Mouse (Mus musculus): ENCODE measurements around the gene Nol4l. TPM values are rescaled to one million over a fixed set of nuclear protein-coding genes. Genes with fewer than 3 reads are reported as not detected.

Gene Nol4l
- polyA plus RNA-seq, 1 experiment from 2014 or later: 10.3 TPM

DNA sequence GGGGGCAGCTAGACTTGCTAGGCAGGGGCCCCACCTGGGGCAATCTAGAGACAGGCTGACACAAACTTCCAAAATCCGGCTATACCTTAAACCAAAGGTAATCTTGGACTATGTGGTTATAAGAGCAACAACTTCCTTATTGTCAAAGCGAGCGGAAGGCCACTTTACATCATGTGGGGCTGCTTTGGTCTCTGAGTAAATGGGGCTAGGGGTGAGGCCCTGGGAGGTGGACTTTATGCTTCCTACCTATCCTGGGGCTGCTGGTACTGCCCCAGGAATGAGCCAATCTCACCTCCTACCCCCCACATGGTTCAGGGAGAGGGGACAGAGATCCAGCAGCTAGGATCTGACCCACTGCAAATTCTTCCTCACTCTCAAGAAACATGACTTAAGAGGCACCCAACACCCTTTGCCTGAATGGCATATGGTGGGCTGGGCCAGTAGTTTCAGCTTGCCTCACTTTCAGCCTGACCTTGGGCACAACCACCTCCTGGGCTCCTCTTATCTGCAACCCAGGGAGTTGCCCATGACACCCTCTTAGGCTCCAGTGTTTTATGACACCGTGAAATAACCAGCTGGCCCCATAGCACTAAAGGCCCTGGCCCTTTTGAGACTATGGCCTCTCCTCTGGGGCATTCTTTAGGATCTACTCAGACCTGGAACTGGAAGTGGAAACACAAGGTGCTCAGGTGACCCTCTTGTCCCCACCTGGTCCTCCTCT lies 104.5 kb downstream of the Nol4l start:
- Histone ChIP-seq H3K27ac (replicated peaks) (no peak overlapping the region), H3K27me3 (no peaks in the 10 kb centered on the region), H3K4me2 (replicated peaks) (no peak overlapping the region), H3K4me3 (replicated peaks) (no peak overlapping the region), H3K9ac (no peak overlapping the region), H3K9me3 (replicated peaks) (no peaks in the 10 kb centered on the region), H3K4me1 (peaks cover 29% of the 10 kb centered on the region; the same call in 1 of the 2 replicates), H3K36me3 (peaks cover 20% of the 10 kb centered on the region)
- ATAC-seq (ENCODE audit: insufficient number of reproducible peaks, low FRiP score, low TSS enrichment, low read depth): no peak
- 81% methylated on average over 4 of the region's 4 CpGs for WGBS

DNA sequence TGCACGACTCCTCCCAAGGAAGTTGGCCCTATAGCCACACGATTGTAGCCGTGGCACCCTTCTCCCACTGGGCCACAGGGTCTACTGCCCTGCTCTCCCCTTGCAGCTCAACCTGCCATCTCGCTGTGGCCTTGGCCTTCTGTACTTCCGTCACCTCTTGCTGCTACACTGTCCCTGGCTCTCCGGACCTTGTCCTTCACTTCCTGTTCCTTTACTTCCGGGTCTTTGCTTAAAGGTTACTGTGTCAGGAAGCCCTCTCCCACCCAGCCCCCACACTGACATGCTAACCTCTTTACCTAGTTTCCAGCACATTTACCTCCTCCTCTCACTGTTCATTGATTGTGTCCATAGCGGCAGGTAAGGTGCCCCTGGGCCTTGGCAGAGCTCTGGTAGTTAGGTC lies 105.2 kb downstream of the Nol4l start:
- Histone ChIP-seq H3K4me3 (replicated peaks) (no peak overlapping the region), H3K9me3 (replicated peaks) (no peaks in the 10 kb centered on the region), H3K36me3 (peaks cover 24% of the 10 kb centered on the region), H3K27ac (replicated peaks) (no peak overlapping the region), H3K4me1 (peaks cover 29% of the 10 kb centered on the region; the same call in 1 of the 2 replicates), H3K9ac (no peak overlapping the region), H3K4me2 (replicated peaks) (no peak overlapping the region), H3K27me3 (no peaks in the 10 kb centered on the region)
- ATAC-seq (ENCODE audit: insufficient number of reproducible peaks, low FRiP score, low TSS enrichment, low read depth): no peak
- WGBS: 84% methylated on average over 8 of the region's 8 CpGs

DNA sequence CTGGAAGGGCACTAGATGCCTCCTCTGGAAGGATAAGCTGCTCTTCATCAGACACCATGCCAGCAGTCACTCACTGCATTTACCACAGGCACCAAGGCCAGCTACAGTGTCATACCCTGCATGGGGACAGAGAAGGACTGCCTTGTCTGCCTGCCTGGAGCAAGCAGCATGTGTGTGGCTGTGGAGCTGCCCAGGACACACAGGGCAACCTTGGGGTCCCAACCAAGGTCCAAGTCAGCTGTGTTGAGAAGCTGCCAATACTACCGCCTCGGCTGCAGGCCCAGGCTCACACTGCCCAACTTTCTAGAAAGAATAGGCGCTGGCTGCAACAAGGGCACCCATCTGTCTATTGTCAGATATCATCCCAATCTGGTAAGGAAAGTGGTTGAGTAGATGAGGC lies 106.7 kb downstream of the Nol4l start:
- peaks cover 35% of the 10 kb centered on the region for H3K36me3 ChIP-seq
- no peak overlapping the region for H3K9ac ChIP-seq
- H3K27me3 ChIP-seq: no peaks in the 10 kb centered on the region
- H3K27ac ChIP-seq (replicated peaks): no peak overlapping the region
- no peaks in the 10 kb centered on the region for H3K9me3 ChIP-seq (replicated peaks)
- H3K4me2 ChIP-seq (replicated peaks): no peak overlapping the region
- ATAC-seq (ENCODE audit: insufficient number of reproducible peaks, low FRiP score, low TSS enrichment, low read depth): no peak
- H3K4me3 ChIP-seq (replicated peaks): no peak overlapping the region
- H3K4me1 ChIP-seq: peaks cover 29% of the 10 kb centered on the region; the same call in 1 of the 2 replicates
- 90% methylated on average over 3 of the region's 3 CpGs for WGBS

DNA sequence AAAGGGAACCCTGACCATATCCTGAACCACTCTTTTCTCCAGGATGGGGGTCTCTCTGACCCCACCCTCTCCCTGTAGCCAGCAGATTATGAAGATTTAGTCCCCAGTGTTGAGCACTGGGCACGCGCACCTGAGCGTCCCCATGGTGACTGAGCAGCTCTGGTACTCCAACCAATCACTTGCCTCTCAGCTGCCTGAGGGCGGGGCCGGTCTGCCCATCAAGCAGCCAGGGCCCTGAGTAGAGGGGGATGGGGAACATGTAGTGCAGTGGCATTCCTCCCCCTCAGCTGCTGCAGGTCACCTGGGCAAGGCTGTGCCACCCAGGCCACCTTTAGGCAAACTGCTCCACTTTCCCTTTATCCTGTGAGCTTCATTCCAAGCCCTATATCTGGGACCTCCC lies 107.7 kb downstream of the Nol4l start:
- Histone ChIP-seq H3K9ac (no peak overlapping the region), H3K27ac (replicated peaks) (no peak overlapping the region), H3K36me3 (peaks cover 45% of the 10 kb centered on the region), H3K4me1 (peaks cover 27% of the 10 kb centered on the region; the same call in 1 of the 2 replicates), H3K27me3 (no peaks in the 10 kb centered on the region), H3K9me3 (replicated peaks) (no peaks in the 10 kb centered on the region), H3K4me2 (replicated peaks) (no peak overlapping the region), H3K4me3 (replicated peaks) (no peak overlapping the region)
- ATAC-seq (ENCODE audit: insufficient number of reproducible peaks, low FRiP score, low TSS enrichment, low read depth): no peak; the same call in 1 of the 2 replicates
- 29% methylated on average over 5 of the region's 5 CpGs for WGBS

DNA sequence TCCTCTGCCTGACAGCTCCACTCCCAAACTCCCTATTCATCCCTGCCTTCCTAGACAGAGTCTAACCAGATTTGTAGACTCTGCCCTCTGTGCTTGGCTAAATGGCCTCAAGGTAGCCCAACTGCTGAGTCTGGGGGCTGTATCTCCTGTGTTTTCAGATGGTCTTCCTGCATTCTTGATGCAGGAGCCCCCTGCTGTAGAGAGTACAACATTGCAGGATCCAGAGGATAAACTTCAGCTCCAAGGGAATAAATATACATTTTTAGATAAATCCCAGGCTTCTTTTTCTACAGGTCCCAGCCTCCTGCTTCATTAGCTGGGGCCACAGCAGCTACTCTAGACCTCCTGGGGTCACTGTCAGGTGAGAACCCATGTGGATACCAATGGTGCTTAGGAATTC lies 108.5 kb downstream of the Nol4l start:
- H3K4me2 ChIP-seq (replicated peaks): no peak overlapping the region
- ATAC-seq (ENCODE audit: insufficient number of reproducible peaks, low FRiP score, low TSS enrichment, low read depth): no peak
- no peaks in the 10 kb centered on the region for H3K9me3 ChIP-seq (replicated peaks)
- H3K27ac ChIP-seq (replicated peaks): no peak overlapping the region
- no peaks in the 10 kb centered on the region for H3K27me3 ChIP-seq
- peaks cover 53% of the 10 kb centered on the region for H3K36me3 ChIP-seq
- H3K4me3 ChIP-seq (replicated peaks): no peak overlapping the region
- peaks cover 23% of the 10 kb centered on the region; the same call in 1 of the 2 replicates for H3K4me1 ChIP-seq
- H3K9ac ChIP-seq: no peak overlapping the region

DNA sequence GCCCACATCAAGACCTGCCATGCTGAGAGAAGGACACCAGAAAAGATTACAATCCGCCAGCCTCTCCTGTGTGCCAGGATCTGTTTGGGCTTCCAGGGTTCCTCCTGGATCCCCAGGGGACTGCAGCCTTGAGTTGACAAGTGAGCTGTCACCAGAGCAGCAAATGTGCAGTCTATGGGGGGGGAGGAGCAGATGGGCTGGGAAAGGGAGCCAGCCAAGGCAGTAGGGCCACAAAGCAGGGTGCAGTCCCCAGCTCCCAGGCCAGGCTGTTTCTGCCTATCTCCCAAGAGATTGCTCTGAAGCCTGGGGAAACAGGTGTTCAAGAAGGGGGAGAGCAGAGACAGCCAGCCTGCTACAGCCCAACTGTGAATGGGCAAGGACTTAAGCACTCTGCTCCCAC lies 111.4 kb downstream of the Nol4l start:
- 83% methylated on average over 1 of the region's 1 CpGs for WGBS
- ATAC-seq (ENCODE audit: insufficient number of reproducible peaks, low FRiP score, low TSS enrichment, low read depth): no peak; the same call in 1 of the 2 replicates
- peaks cover 59% of the 10 kb centered on the region for H3K36me3 ChIP-seq

DNA sequence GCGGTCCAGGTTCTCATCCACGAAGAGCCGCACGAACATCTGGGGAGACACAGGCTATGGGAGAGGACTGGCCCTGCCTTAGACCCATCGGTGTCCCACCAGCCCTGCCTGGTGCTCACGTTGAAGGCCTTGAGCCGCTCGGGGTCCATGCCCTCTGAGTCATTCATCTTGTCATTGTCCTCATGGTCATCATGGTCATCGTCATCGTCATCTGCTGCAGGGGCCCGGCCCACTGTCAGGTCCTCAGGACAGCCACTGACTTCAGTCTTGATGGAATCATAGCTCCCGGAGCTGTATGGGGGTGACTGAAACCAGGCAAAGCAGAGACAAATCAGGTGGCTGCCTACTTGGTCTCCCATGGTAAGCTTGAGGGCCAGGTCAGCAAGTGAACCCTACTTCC lies 111.9 kb downstream of the Nol4l start:
- WGBS: 93% methylated on average over 12 of the region's 12 CpGs
- ATAC-seq (ENCODE audit: insufficient number of reproducible peaks, low FRiP score, low TSS enrichment, low read depth): no peak
- Histone ChIP-seq H3K9ac (no peak overlapping the region), H3K27me3 (no peaks in the 10 kb centered on the region), H3K4me2 (replicated peaks) (no peak overlapping the region), H3K36me3 (peaks cover 59% of the 10 kb centered on the region), H3K4me3 (replicated peaks) (no peak overlapping the region), H3K4me1 (0 out of 2 replicates have a peak, but pooled peaks cover under 1% of the 10 kb centered on the region), H3K27ac (replicated peaks) (no peak overlapping the region), H3K9me3 (replicated peaks) (no peaks in the 10 kb centered on the region)

More for the DNA sequence above, 111.4 kb downstream of the Nol4l start:
- Histone ChIP-seq H3K9ac (no peak overlapping the region), H3K27ac (replicated peaks) (no peak overlapping the region), H3K27me3 (no peaks in the 10 kb centered on the region), H3K4me3 (replicated peaks) (no peak overlapping the region), H3K4me1 (0 out of 2 replicates have a peak, but pooled peaks cover 5% of the 10 kb centered on the region), H3K9me3 (replicated peaks) (no peaks in the 10 kb centered on the region), H3K4me2 (replicated peaks) (no peak overlapping the region)

DNA sequence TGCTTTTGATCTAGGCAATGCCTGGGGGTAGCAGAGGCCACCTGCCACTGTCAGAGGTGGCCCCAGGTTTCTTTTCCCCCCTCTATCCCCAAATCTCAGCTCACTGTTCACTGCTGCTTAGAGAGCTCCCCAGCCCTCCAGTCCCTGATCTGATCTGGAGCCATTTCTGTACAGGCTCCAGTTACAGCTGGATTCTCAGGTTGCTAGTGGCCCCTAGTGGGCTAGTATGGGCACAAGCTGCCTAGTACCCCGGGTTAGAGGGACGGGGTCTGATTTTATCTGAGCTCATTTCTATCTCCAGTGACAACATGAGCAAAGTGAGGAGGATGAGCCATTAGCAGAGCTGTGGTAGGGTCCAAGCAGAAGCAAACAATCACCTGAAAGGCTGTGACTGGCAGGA lies 115.2 kb downstream of the Nol4l start:
- Histone ChIP-seq H3K4me2 (replicated peaks) (no peak overlapping the region), H3K4me1 (no peaks in the 10 kb centered on the region), H3K9ac (no peak overlapping the region), H3K27ac (replicated peaks) (no peak overlapping the region), H3K27me3 (no peaks in the 10 kb centered on the region), H3K9me3 (replicated peaks) (no peaks in the 10 kb centered on the region), H3K36me3 (peaks cover 77% of the 10 kb centered on the region), H3K4me3 (replicated peaks) (no peak overlapping the region)
- ATAC-seq (ENCODE audit: insufficient number of reproducible peaks, low FRiP score, low TSS enrichment, low read depth): no peak
- 16% methylated on average over 2 of the region's 2 CpGs for WGBS

DNA sequence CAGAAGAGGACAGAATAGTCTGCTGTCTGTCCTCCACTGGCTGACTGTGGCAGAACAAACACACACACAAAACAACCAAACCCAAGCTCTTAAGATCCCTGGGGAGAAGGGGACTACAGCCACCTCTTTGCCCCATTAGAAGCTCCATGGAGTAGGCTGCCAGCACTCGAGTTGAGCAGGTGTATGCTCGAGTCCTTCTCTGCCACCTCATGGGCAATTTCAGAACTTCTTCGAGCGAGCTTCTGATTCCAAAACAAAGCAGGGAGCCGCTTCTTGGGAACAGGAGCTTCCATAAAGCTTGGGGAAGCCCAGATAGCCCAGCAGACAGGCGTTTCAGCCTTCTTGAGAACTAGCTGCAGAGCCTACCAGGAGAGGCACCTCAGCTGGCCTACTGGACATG lies 117.2 kb downstream of the Nol4l start:
- no peaks in the 10 kb centered on the region for H3K9me3 ChIP-seq (replicated peaks)
- no peak for ATAC-seq (ENCODE audit: insufficient number of reproducible peaks, low FRiP score, low TSS enrichment, low read depth)
- no peaks in the 10 kb centered on the region for H3K27me3 ChIP-seq
- no peaks in the 10 kb centered on the region for H3K4me1 ChIP-seq
- H3K4me3 ChIP-seq (replicated peaks): no peak overlapping the region
- H3K9ac ChIP-seq: no peak overlapping the region
- no peak overlapping the region for H3K27ac ChIP-seq (replicated peaks)
- peaks cover 71% of the 10 kb centered on the region for H3K36me3 ChIP-seq
- no peak overlapping the region for H3K4me2 ChIP-seq (replicated peaks)
- WGBS: 68% methylated on average over 6 of the region's 6 CpGs

DNA sequence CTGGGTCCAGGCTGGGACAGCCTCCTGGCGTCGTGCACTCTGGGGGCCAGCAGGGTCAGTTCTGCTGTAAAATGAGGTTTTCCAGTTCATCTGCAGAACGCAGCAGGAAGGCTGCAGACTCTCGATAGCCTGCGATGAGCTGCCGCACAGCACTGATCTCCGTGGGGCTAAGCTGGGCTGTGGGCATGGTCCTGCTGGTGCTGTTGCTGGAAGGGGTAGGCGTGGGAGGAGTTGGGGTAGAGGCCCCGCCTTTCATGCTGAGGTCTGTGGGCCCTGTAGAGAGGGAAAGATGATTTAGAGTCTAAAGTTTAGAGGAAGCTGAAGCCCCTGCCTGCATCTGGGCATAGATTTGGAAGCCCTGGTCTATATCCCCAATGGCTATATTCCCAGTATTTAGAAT lies 118.2 kb downstream of the Nol4l start:
- H3K9me3 ChIP-seq (replicated peaks): no peaks in the 10 kb centered on the region
- 81% methylated on average over 9 of the region's 9 CpGs for WGBS
- H3K4me1 ChIP-seq: no peaks in the 10 kb centered on the region
- ATAC-seq (ENCODE audit: insufficient number of reproducible peaks, low FRiP score, low TSS enrichment, low read depth): no peak
- no peak overlapping the region for H3K4me2 ChIP-seq (replicated peaks)
- H3K9ac ChIP-seq: no peak overlapping the region
- H3K4me3 ChIP-seq (replicated peaks): no peak overlapping the region
- peaks cover 62% of the 10 kb centered on the region for H3K36me3 ChIP-seq
- H3K27ac ChIP-seq (replicated peaks): no peak overlapping the region
- H3K27me3 ChIP-seq: no peaks in the 10 kb centered on the region

DNA sequence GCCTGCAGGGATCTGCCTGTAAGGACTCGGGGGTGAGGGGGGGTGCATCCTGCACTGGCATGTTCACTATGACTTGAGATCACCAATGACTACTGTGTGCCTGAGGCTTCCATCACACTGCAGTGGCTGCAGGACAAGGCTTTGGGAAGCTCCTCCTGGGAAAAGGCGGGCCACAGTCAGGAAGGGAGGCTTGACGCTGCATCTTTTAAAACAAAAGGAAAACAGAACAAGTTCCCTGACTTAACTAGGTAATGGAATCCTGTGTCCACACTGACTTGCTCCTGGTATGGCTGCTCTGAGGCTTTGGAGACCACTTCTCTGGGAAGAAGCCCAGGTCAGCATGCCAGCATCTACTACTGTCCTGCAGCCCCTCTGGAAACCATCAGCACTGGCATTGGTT lies 120.8 kb downstream of the Nol4l start:
- Histone ChIP-seq H3K4me3 (replicated peaks) (no peak overlapping the region), H3K4me2 (replicated peaks) (no peak overlapping the region), H3K4me1 (no peaks in the 10 kb centered on the region), H3K27me3 (no peaks in the 10 kb centered on the region), H3K27ac (replicated peaks) (no peak overlapping the region), H3K36me3 (peaks cover 46% of the 10 kb centered on the region), H3K9ac (no peak overlapping the region), H3K9me3 (replicated peaks) (no peaks in the 10 kb centered on the region)
- 60% methylated on average over 3 of the region's 3 CpGs for WGBS
- ATAC-seq (ENCODE audit: insufficient number of reproducible peaks, low FRiP score, low TSS enrichment, low read depth): no peak

DNA sequence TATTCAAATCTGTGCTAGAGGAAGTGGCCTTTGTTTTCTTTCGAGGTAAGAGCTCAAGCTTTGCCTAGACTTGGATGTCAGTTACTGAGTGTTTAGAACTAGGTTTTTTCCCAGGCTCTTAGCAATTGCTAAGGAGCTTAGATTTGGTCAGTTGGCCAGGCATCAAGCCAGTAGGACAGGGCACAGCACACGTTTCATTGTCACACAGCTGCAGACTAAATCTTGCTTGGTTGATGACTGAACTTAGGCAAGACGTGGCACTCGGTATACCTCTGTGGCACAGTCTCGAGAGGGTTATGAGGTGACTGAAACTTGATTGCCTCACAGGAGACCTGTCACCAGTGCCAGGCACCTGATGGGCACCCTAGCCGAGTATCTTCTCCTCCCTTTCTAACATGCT lies 122.9 kb downstream of the Nol4l start:
- Histone ChIP-seq H3K4me1 (no peaks in the 10 kb centered on the region), H3K36me3 (peaks cover 43% of the 10 kb centered on the region), H3K27ac (replicated peaks) (0 out of 2 replicates have a peak overlapping the region, but pooled peaks have one; percentile 22), H3K4me2 (replicated peaks) (no peak overlapping the region), H3K4me3 (replicated peaks) (no peak overlapping the region), H3K9ac (no peak overlapping the region), H3K9me3 (replicated peaks) (no peaks in the 10 kb centered on the region), H3K27me3 (no peaks in the 10 kb centered on the region)
- WGBS: 78% methylated on average over 6 of the region's 6 CpGs
- ATAC-seq (ENCODE audit: insufficient number of reproducible peaks, low FRiP score, low TSS enrichment, low read depth): no peak
